8 mouse cellular contexts compared by ENCODE assay signal in the genomic region with DNA sequence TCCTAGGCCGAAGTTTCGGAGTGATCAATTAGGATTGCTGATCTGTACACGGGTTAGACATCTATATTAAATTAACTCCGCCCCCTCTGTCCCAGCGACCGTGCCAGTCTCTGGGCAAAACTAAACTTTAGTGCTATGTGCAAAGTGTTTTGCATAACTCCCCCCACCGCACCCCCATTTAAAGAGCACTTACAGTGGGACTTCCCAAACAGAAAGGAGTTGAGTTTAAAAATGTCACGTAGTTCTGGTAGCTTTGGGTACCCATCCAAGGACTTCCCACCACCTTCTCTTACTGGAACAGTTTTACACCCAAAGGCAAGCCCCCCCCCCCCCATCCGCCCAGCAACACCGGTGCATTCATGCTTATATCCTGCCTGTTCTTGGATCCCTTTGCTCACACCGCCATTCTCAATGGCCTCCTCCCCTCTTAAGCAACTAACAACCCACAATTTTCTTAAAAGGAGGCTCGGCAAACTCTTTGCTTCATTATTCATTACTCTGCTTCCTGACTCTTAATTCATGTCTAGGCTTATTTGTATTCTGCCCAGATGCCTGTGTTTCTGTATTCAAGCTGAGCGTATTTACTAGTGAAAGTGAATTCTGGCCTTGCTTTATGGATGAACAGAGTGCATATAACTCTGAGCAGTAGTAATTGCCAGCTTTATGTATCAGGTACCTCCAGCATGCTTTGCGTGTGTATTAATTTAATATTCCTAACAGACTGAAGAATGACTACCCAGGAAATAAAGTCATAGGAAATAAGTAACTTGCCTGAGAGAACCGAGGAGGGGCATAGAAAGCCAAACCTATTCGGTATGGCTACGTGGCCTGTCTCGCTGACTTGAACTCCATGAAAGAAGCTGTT. TPM values are rescaled to one million over a fixed set of nuclear protein-coding genes. Genes with fewer than 3 reads are reported as not detected.
A peak's percentile ranks its signal among the peaks of the same experiment; 100 is the strongest.
DNase-seq lines count a peak whose midpoint lies in the region; ATAC-seq and TF ChIP-seq lines count a peak whose summit lies in the region.

No protein-coding gene starts in this region.

- no peaks in the 10 kb centered on the region for H3K9me3 ChIP-seq in embryonic facial prominence, embryonic 13.5 days
- H3K9me3 ChIP-seq in lung, postnatal 0 days (ENCODE audit: low read length): no peaks in the 10 kb centered on the region
- H3K9me3 ChIP-seq in stomach, postnatal 0 days (ENCODE audit: control insufficient read depth, low read length): no peaks in the 10 kb centered on the region

- H3K9ac ChIP-seq in embryonic facial prominence, embryonic 13.5 days: peak overlapping the region; percentile 99
- peak overlapping the region; percentile 60 for H3K9ac ChIP-seq in lung, postnatal 0 days (replicated peaks; ENCODE audit: low read depth)
- H3K9ac ChIP-seq in stomach, postnatal 0 days (ENCODE audit: low read length): peak overlapping the region; percentile 79

- no peak for TF ChIP-seq CTCF in testis, adult 2 months (IDR thresholded peaks at IDR 0.05; ENCODE audit: control insufficient read depth, insufficient read depth, insufficient replicate concordance, low read depth, low read length)
- no peak for TF ChIP-seq CTCF in lung, postnatal 0 days (IDR thresholded peaks at IDR 0.05)
- no peak for TF ChIP-seq CTCF in stomach, postnatal 0 days (IDR thresholded peaks at IDR 0.05; ENCODE audit: low read depth)

- ATAC-seq in embryonic facial prominence, embryonic 13.5 days (ENCODE audit: insufficient number of reproducible peaks, insufficient read depth, low FRiP score, low TSS enrichment, low read depth): peak; percentile 65; the same call in 1 of the 2 replicates
- ATAC-seq in inflammation-experienced regulatory T-cells, adult 6 months: peak; percentile 59
- peak; percentile 67 for ATAC-seq in lung, postnatal 0 days
- peak; percentile 82 for ATAC-seq in stomach, postnatal 0 days (ENCODE audit: low FRiP score, low TSS enrichment)

- peak overlapping the region; percentile 96 for H3K4me3 ChIP-seq in testis, adult 2 months (ENCODE audit: control insufficient read depth, low read depth, low read length)
- peak overlapping the region; percentile 84 for H3K4me3 ChIP-seq in embryonic facial prominence, embryonic 13.5 days
- H3K4me3 ChIP-seq in lung, postnatal 0 days (ENCODE audit: low read depth, low read length): peak overlapping the region; percentile 98
- peak overlapping the region; percentile 99 for H3K4me3 ChIP-seq in stomach, postnatal 0 days (ENCODE audit: low read depth, low read length)

- peak overlapping the region; percentile 71 for H3K4me2 ChIP-seq in embryonic facial prominence, embryonic 13.5 days
- peak overlapping the region; percentile 56 for H3K4me2 ChIP-seq in lung, postnatal 0 days (replicated peaks; ENCODE audit: low read depth, low read length)
- H3K4me2 ChIP-seq in stomach, postnatal 0 days (replicated peaks; ENCODE audit: low read depth): peak overlapping the region; percentile 61

- no peaks in the 10 kb centered on the region; the same call in 1 of the 2 replicates for H3K4me1 ChIP-seq in testis, adult 2 months (ENCODE audit: control insufficient read depth, insufficient read depth, low read length)
- peaks cover 23% of the 10 kb centered on the region for H3K4me1 ChIP-seq in embryonic facial prominence, embryonic 13.5 days
- H3K4me1 ChIP-seq in lung, postnatal 0 days (ENCODE audit: insufficient read depth, low read depth, low read length): peaks cover 9% of the 10 kb centered on the region; the same call in 1 of the 2 replicates
- H3K4me1 ChIP-seq in stomach, postnatal 0 days (replicated peaks; ENCODE audit: control insufficient read depth, insufficient read depth): no peaks in the 10 kb centered on the region

- WGBS in embryonic facial prominence, embryonic 13.5 days: 25% methylated on average over 18 of the region's 18 CpGs
- WGBS in lung, postnatal 0 days: 23% methylated on average over 18 of the region's 18 CpGs
- 18% methylated on average over 18 of the region's 18 CpGs for WGBS in stomach, postnatal 0 days

- no peaks in the 10 kb centered on the region for H3K36me3 ChIP-seq in testis, adult 2 months (ENCODE audit: control insufficient read depth, insufficient read depth, low read length)
- H3K36me3 ChIP-seq in embryonic facial prominence, embryonic 13.5 days: no peaks in the 10 kb centered on the region
- no peaks in the 10 kb centered on the region for H3K36me3 ChIP-seq in lung, postnatal 0 days (ENCODE audit: insufficient read depth, low read length)
- H3K36me3 ChIP-seq in stomach, postnatal 0 days (ENCODE audit: control insufficient read depth, insufficient read depth, low read length): no peaks in the 10 kb centered on the region

- peak overlapping the region; percentile 99 for H3K27ac ChIP-seq in testis, adult 2 months (ENCODE audit: control insufficient read depth, insufficient read depth, low read depth, low read length)
- peak overlapping the region; percentile 100 for H3K27ac ChIP-seq in embryonic facial prominence, embryonic 13.5 days
- H3K27ac ChIP-seq in lung, postnatal 0 days (ENCODE audit: low read length): peak overlapping the region; percentile 100
- H3K27ac ChIP-seq in stomach, postnatal 0 days (replicated peaks): peak overlapping the region; percentile 100

- peak; percentile 8; the same call in 1 of the 2 replicates for TF ChIP-seq EP300 in lung, postnatal 0 days (IDR thresholded peaks at IDR 0.05)
- no peak for TF ChIP-seq EP300 in stomach, postnatal 0 days (optimal IDR thresholded peaks at IDR 0.05)

- no peaks in the 10 kb centered on the region for H3K27me3 ChIP-seq in testis, adult 2 months (ENCODE audit: control insufficient read depth, insufficient read depth, low read length)
- H3K27me3 ChIP-seq in embryonic facial prominence, embryonic 13.5 days: no peaks in the 10 kb centered on the region
- H3K27me3 ChIP-seq in lung, postnatal 0 days (replicated peaks; ENCODE audit: insufficient read depth, low read length): no peaks in the 10 kb centered on the region
- no peaks in the 10 kb centered on the region for H3K27me3 ChIP-seq in stomach, postnatal 0 days (ENCODE audit: control insufficient read depth, insufficient read depth, low read length)

- no peak for TF ChIP-seq POLR2A in testis, adult 2 months (IDR thresholded peaks at IDR 0.05; ENCODE audit: control insufficient read depth, low read depth, low read length)

- no peak for DNase-seq in testis, postnatal 14 days (ENCODE audit: low spot score)
- DNase-seq in lung, postnatal 0 days (ENCODE audit: low spot score): peak; percentile 96
- peak; percentile 86 for DNase-seq in stomach, postnatal 0 days (ENCODE audit: low spot score)
- DNase-seq in adrenal gland, adult 2 months: no peak
- DNase-seq in yolk sac, embryonic 10.5 days (ENCODE audit: low spot score): no peak

RNA-seq across cellular contexts. Expression of a gene that starts 38.4 kb away (rescaled TPM):
- 23.1 and 25.8 TPM in 2 replicates for polyA plus RNA-seq in testis, adult 2 months (2012; rRNA removed)
- polyA plus RNA-seq in embryonic facial prominence, embryonic 13.5 days (2015; fragmentation: Nextera tagmentation; extraction: Ambion mirVana): 58.5 and 62.2 TPM in 2 replicates
- 10 to 100 TPM; 12.0 to 16.0 (median 14.8) TPM for polyA plus RNA-seq in inflammation-experienced regulatory T-cells, adult 6 months (2017; shearing (Covaris generic))
- 15.9 and 23.6 TPM in 2 replicates for polyA plus RNA-seq in lung, postnatal 0 days (2015; fragmentation: Nextera tagmentation; extraction: Ambion mirVana)
- polyA plus RNA-seq in stomach, postnatal 0 days (2015; fragmentation: Nextera tagmentation; extraction: Ambion mirVana): 17.8 and 21.6 TPM in 2 replicates
- 10 to 100 TPM; 25.5 to 26.6 TPM for total RNA-seq in adrenal gland, adult 2 months (2021)
- 3.3 and 4.1 TPM in 2 replicates for polyA plus RNA-seq in adrenal gland, adult 2 months (2012; rRNA removed)

Comparison
In these comparisons a context has a peak if more than half of its experiments do, and no peak if none do; other contexts are left out.
1. DNase-seq: peak in lung, postnatal 0 days (single experiment) and stomach, postnatal 0 days (single experiment); none in testis, postnatal 14 days (single experiment), adrenal gland, adult 2 months (single experiment) and yolk sac, embryonic 10.5 days (single experiment).
2. Peak in every context shown above with its lines, with median percentiles within 50 percentile points of each other: H3K27ac ChIP-seq, H3K4me3 ChIP-seq, ATAC-seq, H3K4me2 ChIP-seq and H3K9ac ChIP-seq.